Mouse (Mus musculus) heart, embryonic 16.5 days (tissue): ENCODE data around the gene Dpysl5. TPM values are rescaled to one million over a fixed set of nuclear protein-coding genes. Genes with fewer than 3 reads are reported as not detected.
A peak's percentile ranks its signal among the peaks of the same experiment; 100 is the strongest.

Experiments used
- ATAC-seq: fragments of 200-750 bp; cut with Nextera tagmentation; replicated peaks from 2 replicates; pipeline ENCODE4 v1.8.0; 2017; ENCODE audit warnings: moderate number of reproducible peaks; ENCODE audit not compliant: insufficient read depth, low FRiP score; ENCODE audit errors: extremely low read depth
- H3K27ac ChIP-seq: fragments of 300-500 bp; sonication (generic); 2 replicates; pipeline ENCODE4 v1.5.1; 2014; ENCODE audit warnings: mild to moderate bottlenecking, low read length, control low read depth, moderate library complexity
- H3K27me3 ChIP-seq: fragments of 300-500 bp; sonication (generic); 2 replicates; pipeline ENCODE4 v1.6.1; 2014; ENCODE audit warnings: low read length, mixed read lengths; ENCODE audit not compliant: control insufficient read depth, insufficient read depth
- H3K36me3 ChIP-seq: fragments of 300-500 bp; sonication (generic); 2 replicates; pipeline ENCODE4 v1.6.1; 2014; ENCODE audit not compliant: control insufficient read depth, insufficient read depth
- H3K4me1 ChIP-seq: fragments of 300-500 bp; sonication (generic); 2 replicates; pipeline ENCODE4 v1.6.1; 2014; ENCODE audit warnings: low read length, mixed read lengths; ENCODE audit not compliant: control insufficient read depth, insufficient read depth
- H3K4me2 ChIP-seq: fragments of 300-500 bp; sonication (generic); 2 replicates; pipeline ENCODE4 v1.6.1; 2014; ENCODE audit warnings: low read depth, mild to moderate bottlenecking, control low read depth, low read length
- H3K4me3 ChIP-seq: fragments of 300-500 bp; sonication (generic); 2 replicates; pipeline ENCODE4 v1.5.1; 2014; ENCODE audit warnings: mild to moderate bottlenecking, control low read depth, low read length
- H3K9ac ChIP-seq: fragments of 300-500 bp; sonication (generic); 2 replicates; pipeline ENCODE4 v1.6.1; 2014; ENCODE audit warnings: low read length, control low read depth
- H3K9me3 ChIP-seq: fragments of 300-500 bp; sonication (generic); replicated peaks from 2 replicates; pipeline ENCODE4 v1.6.1; 2016; ENCODE audit warnings: low read length; ENCODE audit not compliant: control insufficient read depth
- WGBS: fragments of 180-500 bp; shearing (Covaris S2); extraction: QIAGEN DNeasy Blood & Tissue Kit; methylation state at CpG from one replicate; pipeline ENCODE4 v1.1.7; 2014; 5-methylcytosine and 5-hydroxymethylcytosine counted together
- polyA plus RNA-seq: library from polyadenylated mRNA; unstranded; fragments of >200 nt; fragmentation: Nextera tagmentation; extraction: Ambion mirVana; gene quantifications from 2 replicates; pipeline ENCODE4 v1.2.1, GENCODE M21; 2015

The Dpysl5 gene
- polyA plus RNA-seq, 1 experiment from 2014 or later: 2.2 TPM

DNA sequence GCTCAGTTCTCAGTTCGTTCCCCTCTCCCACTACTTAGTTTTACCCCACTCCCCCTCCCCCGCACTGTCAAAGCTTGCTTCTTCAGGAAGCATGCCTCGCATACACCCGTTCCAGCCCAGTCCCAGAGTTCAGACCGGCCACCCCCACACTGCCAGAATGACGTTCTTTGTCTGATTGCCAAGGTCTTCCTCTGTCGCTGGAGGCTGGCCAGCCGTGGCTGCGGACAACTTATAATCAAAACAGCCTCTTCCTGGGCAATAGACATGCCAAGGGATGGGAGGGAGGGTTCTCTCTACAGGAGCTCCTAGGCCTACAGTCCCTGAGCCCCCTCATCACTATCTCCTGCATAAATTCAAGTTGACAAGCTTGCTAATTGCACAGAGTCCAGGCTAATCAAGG lies 57.2 kb downstream of the Dpysl5 start:
- H3K9me3 ChIP-seq: no peaks in the 10 kb centered on the region
- H3K4me3 ChIP-seq: no peak overlapping the region
- H3K9ac ChIP-seq: no peak overlapping the region
- H3K27ac ChIP-seq: no peak overlapping the region
- 12% methylated on average over 9 of the region's 9 CpGs for WGBS
- H3K4me1 ChIP-seq: peaks cover 30% of the 10 kb centered on the region
- no peaks in the 10 kb centered on the region for H3K36me3 ChIP-seq
- ATAC-seq: peak; percentile 70; the same call in 1 of the 2 replicates
- H3K4me2 ChIP-seq: peak overlapping the region; percentile 37; the same call in 1 of the 2 replicates
- peaks cover 2% of the 10 kb centered on the region for H3K27me3 ChIP-seq

DNA sequence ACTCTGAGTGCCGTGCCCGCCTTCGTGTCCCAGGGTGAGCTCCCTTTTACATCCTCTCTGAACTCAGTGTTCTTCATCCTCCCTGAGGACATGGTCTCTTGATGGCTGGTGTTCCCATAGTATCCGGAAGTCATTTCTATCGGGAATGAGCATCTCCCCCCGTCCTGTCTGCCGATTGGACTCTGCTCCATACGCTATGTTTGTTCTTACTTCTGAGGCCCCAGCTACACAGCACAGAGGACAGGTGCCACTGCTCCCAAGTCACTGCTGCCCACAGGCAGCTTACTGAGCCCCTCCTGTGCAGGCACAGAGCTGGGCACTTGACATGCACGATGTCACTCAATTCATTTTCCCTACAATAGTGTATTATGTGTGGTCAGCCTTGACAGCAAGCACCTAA lies 57.7 kb downstream of the Dpysl5 start:
- Histone ChIP-seq H3K9ac (no peak overlapping the region), H3K4me1 (peaks cover 30% of the 10 kb centered on the region), H3K4me2 (no peak overlapping the region), H3K27me3 (peaks cover 7% of the 10 kb centered on the region), H3K4me3 (no peak overlapping the region), H3K27ac (no peak overlapping the region), H3K9me3 (no peaks in the 10 kb centered on the region), H3K36me3 (no peaks in the 10 kb centered on the region)
- WGBS: 63% methylated on average over 9 of the region's 9 CpGs
- ATAC-seq: no peak

- 11% methylated on average over 20 of the region's 20 CpGs for WGBS
- Histone ChIP-seq H3K9me3 (no peaks in the 10 kb centered on the region), H3K27ac (no peak overlapping the region), H3K4me2 (peak overlapping the region; percentile 79), H3K27me3 (peaks cover 12% of the 10 kb centered on the region), H3K36me3 (no peaks in the 10 kb centered on the region), H3K4me1 (no peaks in the 10 kb centered on the region), H3K4me3 (peak overlapping the region; percentile 48), H3K9ac (0 out of 2 replicates have a peak overlapping the region, but pooled peaks have one; percentile 53)
- peak; percentile 82; the same call in 1 of the 2 replicates for ATAC-seq
Observed at GRCm38 (mm10) chr5:30774601-30775371, 63.4 kb downstream of the Dpysl5 start.

GRCm38 (mm10) chr5:30780699-30781098 lies 69.3 kb downstream of the Dpysl5 start:
- peak; percentile 45; the same call in 1 of the 2 replicates for ATAC-seq
- 23% methylated on average over 9 of the region's 9 CpGs for WGBS

DNA sequence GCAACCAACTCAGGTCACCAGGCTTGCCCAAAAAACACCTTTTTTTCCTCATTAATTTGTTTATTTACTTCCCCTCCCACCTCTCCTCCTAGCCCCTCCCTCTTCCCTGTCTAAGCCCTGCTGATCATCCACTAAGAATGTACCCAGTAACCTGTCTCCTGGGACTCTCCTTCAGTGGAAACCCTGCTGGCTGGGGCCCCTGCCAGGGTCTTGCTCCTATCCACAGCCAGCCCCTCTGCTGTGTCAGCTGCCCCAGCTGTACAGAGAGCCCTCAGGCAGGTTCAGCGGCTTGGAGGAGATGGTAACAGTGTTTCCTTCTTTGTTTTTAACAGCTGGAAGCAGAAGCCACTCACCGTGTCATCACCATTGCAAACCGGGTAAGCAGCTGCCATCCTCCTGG lies 69.8 kb downstream of the Dpysl5 start:
- no peak overlapping the region for H3K4me2 ChIP-seq
- WGBS: 73% methylated on average over 3 of the region's 3 CpGs
- 0 out of 2 replicates have a peak, but pooled peaks have one; percentile 14 for ATAC-seq
- H3K27ac ChIP-seq: no peak overlapping the region
- H3K27me3 ChIP-seq: no peaks in the 10 kb centered on the region
- no peaks in the 10 kb centered on the region for H3K36me3 ChIP-seq
- no peak overlapping the region for H3K4me3 ChIP-seq
- H3K9ac ChIP-seq: no peak overlapping the region
- H3K4me1 ChIP-seq: peaks cover 11% of the 10 kb centered on the region
- H3K9me3 ChIP-seq: no peaks in the 10 kb centered on the region

More at GRCm38 (mm10) chr5:30780699-30781098, 69.3 kb downstream of the Dpysl5 start:
- Histone ChIP-seq H3K4me2 (peak overlapping the region; percentile 38; the same call in 1 of the 2 replicates), H3K36me3 (no peaks in the 10 kb centered on the region), H3K9me3 (no peaks in the 10 kb centered on the region), H3K27ac (peak overlapping the region; percentile 49; the same call in 1 of the 2 replicates), H3K9ac (no peak overlapping the region), H3K4me1 (peaks cover 11% of the 10 kb centered on the region), H3K4me3 (no peak overlapping the region), H3K27me3 (no peaks in the 10 kb centered on the region)

GRCm38 (mm10) chr5:30787381-30787780 lies 76.0 kb downstream of the Dpysl5 start:
- no peaks in the 10 kb centered on the region for H3K36me3 ChIP-seq
- H3K4me1 ChIP-seq: no peaks in the 10 kb centered on the region
- no peaks in the 10 kb centered on the region for H3K9me3 ChIP-seq
- H3K27me3 ChIP-seq: no peaks in the 10 kb centered on the region
- ATAC-seq: no peak
- WGBS: 78% methylated on average over 5 of the region's 5 CpGs
- no peak overlapping the region for H3K27ac ChIP-seq
- H3K4me2 ChIP-seq: no peak overlapping the region
- H3K4me3 ChIP-seq: no peak overlapping the region
- H3K9ac ChIP-seq: no peak overlapping the region

DNA sequence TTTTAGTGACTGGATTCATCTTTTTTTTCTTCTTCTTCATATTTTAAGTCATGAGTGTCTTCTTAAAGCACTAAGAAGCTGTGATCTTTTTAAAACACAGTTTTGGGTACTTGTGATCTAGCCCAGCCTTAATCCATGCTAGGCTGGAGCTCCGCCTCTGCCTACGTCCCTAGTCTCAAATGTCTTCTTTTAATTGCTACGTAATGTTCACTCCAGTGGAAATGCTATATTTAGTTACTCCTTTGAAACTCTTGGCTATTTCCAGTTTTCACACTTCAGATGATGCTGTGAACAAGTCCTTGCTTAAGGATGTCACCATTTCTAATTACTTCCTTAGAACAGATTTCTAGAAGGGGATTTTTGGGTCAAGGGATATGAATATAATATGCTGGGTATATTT lies 78.7 kb downstream of the Dpysl5 start:
- Histone ChIP-seq H3K27ac (no peak overlapping the region), H3K27me3 (no peaks in the 10 kb centered on the region; the same call in 1 of the 2 replicates), H3K36me3 (no peaks in the 10 kb centered on the region), H3K4me1 (no peaks in the 10 kb centered on the region), H3K9ac (no peak overlapping the region), H3K4me3 (no peak overlapping the region), H3K9me3 (no peaks in the 10 kb centered on the region), H3K4me2 (no peak overlapping the region)
- WGBS: 66% methylated on average over 3 of the region's 3 CpGs
- ATAC-seq: no peak

GRCm38 (mm10) chr5:30796125-30796524 lies 84.8 kb downstream of the Dpysl5 start:
- Histone ChIP-seq H3K27ac (no peak overlapping the region), H3K9me3 (no peaks in the 10 kb centered on the region), H3K27me3 (no peaks in the 10 kb centered on the region; the same call in 1 of the 2 replicates), H3K4me2 (peak overlapping the region; percentile 52), H3K9ac (no peak overlapping the region), H3K4me3 (0 out of 2 replicates have a peak overlapping the region, but pooled peaks have one; percentile 14), H3K4me1 (no peaks in the 10 kb centered on the region), H3K36me3 (no peaks in the 10 kb centered on the region)
- peak; percentile 57 for ATAC-seq
- WGBS: 15% methylated on average over 12 of the region's 12 CpGs

DNA sequence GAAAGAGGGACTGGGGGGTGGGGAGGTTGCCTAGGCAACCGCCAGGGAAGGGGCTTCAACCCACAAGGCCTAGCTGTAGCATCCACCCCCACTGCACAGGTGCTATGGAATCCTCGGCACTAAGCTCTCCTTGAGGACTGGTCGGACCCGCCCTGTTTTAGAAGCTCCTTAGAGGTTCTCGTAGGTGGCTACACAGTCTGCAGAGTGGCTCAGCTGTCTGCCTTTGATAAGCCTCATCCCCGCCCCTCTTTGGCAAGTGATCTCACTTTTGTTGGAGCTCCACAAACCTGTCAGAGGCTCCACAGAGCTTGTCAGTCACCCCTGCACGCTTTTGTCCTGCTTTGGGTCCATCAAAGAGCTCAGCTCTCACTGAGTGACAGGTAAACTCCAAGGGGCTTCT lies 86.1 kb downstream of the Dpysl5 start:
- Histone ChIP-seq H3K36me3 (no peaks in the 10 kb centered on the region), H3K4me2 (no peak overlapping the region), H3K9me3 (no peaks in the 10 kb centered on the region), H3K27ac (no peak overlapping the region), H3K27me3 (no peaks in the 10 kb centered on the region; the same call in 1 of the 2 replicates), H3K4me3 (no peak overlapping the region), H3K9ac (no peak overlapping the region), H3K4me1 (no peaks in the 10 kb centered on the region)
- 62% methylated on average over 7 of the region's 7 CpGs for WGBS
- ATAC-seq: no peak
